Mouse (Mus musculus) liver, embryonic 11.5 days (tissue): Measurements from ENCODE around the gene H2afv. TPM values are rescaled to one million over a fixed set of nuclear protein-coding genes. Genes with fewer than 3 reads are reported as not detected.
"Not testable (repeated sequence)": the region's sequence is repeated elsewhere in the genome, so short reads cannot be mapped to it uniquely, and the experiment has no call there.

ENCODE experiments used
- ATAC-seq: fragments of 200-750 bp; cut with Nextera tagmentation; replicated peaks from 2 replicates; pipeline ENCODE4 v1.8.0; 2017; ENCODE audit warnings: moderate number of reproducible peaks, mild to moderate bottlenecking, moderate TSS enrichment, moderate library complexity; ENCODE audit not compliant: low FRiP score
- DNase-seq: peaks from one replicate; pipeline ENCODE4 v3.0.0-alpha.2; 2017; ENCODE audit warnings: low spot score
- H3K27ac ChIP-seq: fragments of 300-500 bp; sonication (generic); 2 replicates; pipeline ENCODE4 v1.5.1; 2014; ENCODE audit warnings: mild to moderate bottlenecking, low read depth, low read length, control low read depth
- H3K27me3 ChIP-seq: fragments of 300-500 bp; sonication (generic); replicated peaks from 2 replicates; pipeline ENCODE4 v1.6.1; 2014; ENCODE audit warnings: low read length, mixed read lengths; ENCODE audit not compliant: control insufficient read depth, insufficient read depth
- H3K36me3 ChIP-seq: fragments of 300-500 bp; sonication (generic); 2 replicates; pipeline ENCODE4 v1.6.1; 2014; ENCODE audit warnings: mild to moderate bottlenecking, low read length, moderate library complexity, mixed read lengths; ENCODE audit not compliant: control insufficient read depth, insufficient read depth
- H3K4me1 ChIP-seq: fragments of 300-500 bp; sonication (generic); replicated peaks from 2 replicates; pipeline ENCODE4 v1.6.1; 2014; ENCODE audit warnings: low read length, mixed read lengths; ENCODE audit not compliant: control insufficient read depth, insufficient read depth
- H3K4me2 ChIP-seq: fragments of 300-500 bp; sonication (generic); 2 replicates; pipeline ENCODE4 v1.6.1; 2014; ENCODE audit warnings: mild to moderate bottlenecking, control low read depth, moderate library complexity
- H3K4me3 ChIP-seq: fragments of 300-500 bp; sonication (generic); 2 replicates; pipeline ENCODE4 v1.5.1; 2014; ENCODE audit warnings: low read depth, low read length, control low read depth
- H3K9ac ChIP-seq: fragments of 300-500 bp; sonication (generic); 2 replicates; pipeline ENCODE4 v1.6.1; 2014; ENCODE audit warnings: low read depth, low read length, control low read depth
- H3K9me3 ChIP-seq: fragments of 300-500 bp; sonication (generic); 2 replicates; pipeline ENCODE4 v1.6.1; 2016; ENCODE audit warnings: low read length, inconsistent platforms, mixed read lengths; ENCODE audit not compliant: control insufficient read depth
- WGBS: fragments of 180-500 bp; shearing (Covaris S2); extraction: QIAGEN DNeasy Blood & Tissue Kit; methylation state at CpG from one replicate; pipeline ENCODE4 v1.1.7; 2014; 5-methylcytosine and 5-hydroxymethylcytosine counted together
- polyA plus RNA-seq: library from polyadenylated mRNA; unstranded; fragments of >200 nt; fragmentation: Nextera tagmentation; extraction: Ambion mirVana; gene quantifications from 2 replicates; pipeline ENCODE4 v1.2.1, GENCODE M21; 2014

H2afv gene
- polyA plus RNA-seq, 1 experiment from 2014 or later, result 254 TPM

DNA sequence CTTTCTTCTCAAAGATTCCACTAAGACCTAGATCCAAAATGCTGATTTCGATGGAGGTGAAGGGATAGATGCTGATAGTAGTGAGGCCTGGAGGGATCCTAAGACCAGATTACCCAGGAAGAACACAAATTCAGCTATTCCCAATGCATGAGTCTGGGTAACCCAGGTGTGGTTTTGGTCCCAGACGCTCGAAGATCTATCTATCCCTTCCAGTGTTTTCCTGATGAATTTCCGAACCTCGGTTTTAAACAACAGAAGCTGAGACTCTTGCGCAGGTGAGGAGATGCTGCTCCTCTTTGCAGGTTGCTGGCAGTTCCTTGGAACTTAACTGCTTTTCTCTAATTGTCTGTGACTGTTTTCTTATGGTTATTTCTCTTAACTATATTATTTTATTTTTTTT is 30.1 kb upstream of the H2afv start:
- no peak for DNase-seq
- Histone ChIP-seq H3K36me3 (0 out of 2 replicates have a peak, but pooled peaks cover 6% of the 10 kb centered on the region), H3K4me2 (peak overlapping the region; percentile 86), H3K4me3 (peak overlapping the region; percentile 96), H3K9ac (peak overlapping the region; percentile 96), H3K9me3 (no peaks in the 10 kb centered on the region), H3K4me1 (peaks cover 30% of the 10 kb centered on the region), H3K27me3 (no peaks in the 10 kb centered on the region), H3K27ac (peak overlapping the region; percentile 97)
- ATAC-seq, result no peak
- WGBS, result 30% methylated on average over 6 of the region's 6 CpGs

DNA sequence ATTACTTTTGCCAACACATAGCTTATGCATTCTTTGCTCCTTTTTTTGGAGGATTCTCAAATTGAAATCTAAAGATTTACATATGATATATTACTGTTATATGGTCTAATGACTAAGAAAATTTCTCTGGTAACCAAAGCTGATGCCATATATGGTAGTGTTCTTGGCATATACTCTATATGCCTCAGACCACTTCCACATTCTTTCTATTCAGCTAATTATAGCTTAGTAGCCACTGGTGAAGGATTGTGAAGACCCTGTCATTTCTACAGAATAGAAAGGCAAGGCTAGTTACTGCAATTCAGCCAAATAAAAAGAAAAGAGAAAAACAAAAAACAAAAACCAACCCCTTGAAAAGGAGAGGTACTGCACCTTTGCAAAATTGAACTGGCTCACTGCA is 27.8 kb upstream of the H2afv start:
- no peaks in the 10 kb centered on the region for H3K27me3 ChIP-seq
- H3K9ac ChIP-seq, result peak overlapping the region; percentile 3; the same call in 1 of the 2 replicates
- no peaks in the 10 kb centered on the region for H3K9me3 ChIP-seq
- H3K27ac ChIP-seq, result no peak overlapping the region
- peak overlapping the region; percentile 49 for H3K4me3 ChIP-seq
- no peak for ATAC-seq
- H3K36me3 ChIP-seq, result 0 out of 2 replicates have a peak, but pooled peaks cover 6% of the 10 kb centered on the region
- peaks cover 30% of the 10 kb centered on the region for H3K4me1 ChIP-seq
- no peak for DNase-seq
- peak overlapping the region; percentile 68 for H3K4me2 ChIP-seq

DNA sequence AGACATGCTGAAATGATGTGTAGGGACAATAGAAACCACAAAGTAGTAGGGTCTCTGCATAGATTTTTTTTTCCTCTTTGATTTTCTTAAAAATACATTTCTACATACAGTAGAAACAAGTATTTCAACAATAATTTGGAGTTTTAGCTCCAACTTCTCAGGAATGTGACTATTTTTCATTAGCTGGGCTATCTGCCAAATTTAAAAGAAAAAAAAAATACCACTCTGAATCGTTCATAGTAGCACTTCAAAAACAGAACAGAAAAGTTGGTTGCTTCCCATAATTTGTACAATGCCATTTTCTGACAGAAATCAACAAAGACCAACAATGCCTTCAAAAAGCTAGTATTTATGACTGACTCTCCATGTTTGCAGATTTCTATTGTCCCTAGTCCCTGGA is 27.2 kb upstream of the H2afv start:
- Histone ChIP-seq H3K9me3 (no peaks in the 10 kb centered on the region), H3K9ac (peak overlapping the region; percentile 52; the same call in 1 of the 2 replicates), H3K4me3 (peak overlapping the region; percentile 39), H3K27ac (no peak overlapping the region), H3K4me1 (peaks cover 30% of the 10 kb centered on the region), H3K27me3 (no peaks in the 10 kb centered on the region), H3K36me3 (peaks cover 8% of the 10 kb centered on the region; the same call in 1 of the 2 replicates), H3K4me2 (peak overlapping the region; percentile 68)
- WGBS, result 35% methylated on average over 1 of the region's 1 CpGs
- ATAC-seq, result no peak
- no peak for DNase-seq

- Histone ChIP-seq H3K4me3 (peak overlapping the region; percentile 16; the same call in 1 of the 2 replicates), H3K4me2 (peak overlapping the region; percentile 68), H3K9ac (0 out of 2 replicates have a peak overlapping the region, but pooled peaks have one; percentile 14), H3K27me3 (no peaks in the 10 kb centered on the region), H3K36me3 (peaks cover 12% of the 10 kb centered on the region; the same call in 1 of the 2 replicates), H3K27ac (no peak overlapping the region), H3K9me3 (no peaks in the 10 kb centered on the region), H3K4me1 (peaks cover 30% of the 10 kb centered on the region)
- DNase-seq (no peak), ATAC-seq (no peak)
- WGBS, result 84% methylated on average over 2 of the region's 2 CpGs
Measured at GRCm38 (mm10) chr11:6471054-6471453, 26.8 kb upstream of the H2afv start.

- Histone ChIP-seq H3K9ac (no peak overlapping the region), H3K4me3 (no peak overlapping the region), H3K4me1 (peaks cover 26% of the 10 kb centered on the region), H3K9me3 (no peaks in the 10 kb centered on the region), H3K4me2 (no peak overlapping the region), H3K36me3 (peaks cover 16% of the 10 kb centered on the region; the same call in 1 of the 2 replicates), H3K27me3 (no peaks in the 10 kb centered on the region), H3K27ac (no peak overlapping the region)
- DNase-seq (no peak), ATAC-seq (no peak)
- 88% methylated on average over 2 of the region's 2 CpGs for WGBS
Measured at GRCm38 (mm10) chr11:6468541-6468940, 24.3 kb upstream of the H2afv start.

GRCm38 (mm10) chr11:6465122-6465521 is 20.9 kb upstream of the H2afv start:
- Histone ChIP-seq H3K4me2 (no peak overlapping the region), H3K36me3 (peaks cover 10% of the 10 kb centered on the region; the same call in 1 of the 2 replicates), H3K9me3 (no peaks in the 10 kb centered on the region), H3K27ac (no peak overlapping the region), H3K4me1 (peaks cover 3% of the 10 kb centered on the region), H3K27me3 (no peaks in the 10 kb centered on the region), H3K9ac (no peak overlapping the region), H3K4me3 (no peak overlapping the region)
- DNase-seq, result no peak
- WGBS, result 28% methylated on average over 4 of the region's 4 CpGs
- peak; percentile 45 for ATAC-seq

- H3K27ac ChIP-seq, result no peak overlapping the region
- no peaks in the 10 kb centered on the region for H3K4me1 ChIP-seq
- no peaks in the 10 kb centered on the region for H3K27me3 ChIP-seq
- no peaks in the 10 kb centered on the region for H3K9me3 ChIP-seq
- no peak overlapping the region for H3K4me3 ChIP-seq
- ATAC-seq (no peak), DNase-seq (no peak)
- H3K36me3 ChIP-seq, result peaks cover 10% of the 10 kb centered on the region; the same call in 1 of the 2 replicates
- WGBS, result 83% methylated on average over 6 of the region's 6 CpGs
- no peak overlapping the region for H3K9ac ChIP-seq
- H3K4me2 ChIP-seq, result no peak overlapping the region
Measured at GRCm38 (mm10) chr11:6463159-6463837, 19.1 kb upstream of the H2afv start.

DNA sequence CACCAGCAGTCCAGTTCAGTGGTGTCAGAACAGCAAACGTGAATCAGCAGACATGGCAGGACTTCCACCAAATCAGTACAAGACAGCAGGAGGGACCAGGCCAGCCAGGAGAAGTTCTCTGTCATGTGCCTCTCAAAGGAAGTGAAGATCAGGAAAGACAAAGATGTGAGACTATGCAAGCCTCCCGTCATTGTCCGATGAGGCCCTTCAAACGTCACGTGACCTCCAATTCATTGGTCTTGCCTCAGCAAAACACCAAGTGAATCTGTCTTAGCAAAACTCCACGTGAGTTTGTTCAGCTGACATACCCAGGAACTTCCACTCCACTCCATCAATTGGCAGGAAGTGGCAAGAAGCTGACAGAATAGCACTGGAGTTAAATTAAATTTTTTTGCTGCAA is 11.8 kb upstream of the H2afv start:
- no peak overlapping the region for H3K27ac ChIP-seq
- 67% methylated on average over 6 of the region's 6 CpGs for WGBS
- no peak overlapping the region for H3K4me3 ChIP-seq
- H3K27me3 ChIP-seq, result no peaks in the 10 kb centered on the region
- H3K36me3 ChIP-seq, result no peaks in the 10 kb centered on the region
- no peaks in the 10 kb centered on the region for H3K4me1 ChIP-seq
- no peak for ATAC-seq
- no peak overlapping the region for H3K9ac ChIP-seq
- no peaks in the 10 kb centered on the region for H3K9me3 ChIP-seq
- DNase-seq, result no peak
- no peak overlapping the region for H3K4me2 ChIP-seq

DNA sequence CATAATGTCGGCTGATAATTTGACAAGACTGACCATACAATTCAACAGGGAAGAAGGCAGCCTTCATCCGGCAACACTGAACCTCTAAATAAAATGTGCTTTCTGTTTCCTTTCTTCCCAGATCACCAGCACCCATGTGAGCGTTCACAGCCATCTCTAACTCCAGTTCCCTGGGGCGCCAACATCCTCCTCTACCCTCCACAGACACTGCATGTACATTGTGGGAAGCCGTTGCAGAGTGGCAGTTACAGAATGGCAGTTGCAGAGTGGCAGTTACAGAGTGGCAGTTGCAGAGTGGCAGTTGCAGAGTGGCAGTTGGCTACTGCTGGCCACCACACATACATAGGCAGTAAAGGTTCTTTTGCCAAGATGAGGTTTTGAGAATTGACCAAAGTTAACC is 3.9 kb upstream of the H2afv start:
- not testable (repeated sequence) for H3K36me3 ChIP-seq, H3K27me3 ChIP-seq, H3K4me1 ChIP-seq, DNase-seq, H3K4me3 ChIP-seq, H3K4me2 ChIP-seq, H3K27ac ChIP-seq, H3K9ac ChIP-seq, H3K9me3 ChIP-seq, ATAC-seq
- 86% methylated on average over 5 of the region's 5 CpGs for WGBS
